ENCODE assay signal across 8 mouse cellular contexts in the genomic region with DNA sequence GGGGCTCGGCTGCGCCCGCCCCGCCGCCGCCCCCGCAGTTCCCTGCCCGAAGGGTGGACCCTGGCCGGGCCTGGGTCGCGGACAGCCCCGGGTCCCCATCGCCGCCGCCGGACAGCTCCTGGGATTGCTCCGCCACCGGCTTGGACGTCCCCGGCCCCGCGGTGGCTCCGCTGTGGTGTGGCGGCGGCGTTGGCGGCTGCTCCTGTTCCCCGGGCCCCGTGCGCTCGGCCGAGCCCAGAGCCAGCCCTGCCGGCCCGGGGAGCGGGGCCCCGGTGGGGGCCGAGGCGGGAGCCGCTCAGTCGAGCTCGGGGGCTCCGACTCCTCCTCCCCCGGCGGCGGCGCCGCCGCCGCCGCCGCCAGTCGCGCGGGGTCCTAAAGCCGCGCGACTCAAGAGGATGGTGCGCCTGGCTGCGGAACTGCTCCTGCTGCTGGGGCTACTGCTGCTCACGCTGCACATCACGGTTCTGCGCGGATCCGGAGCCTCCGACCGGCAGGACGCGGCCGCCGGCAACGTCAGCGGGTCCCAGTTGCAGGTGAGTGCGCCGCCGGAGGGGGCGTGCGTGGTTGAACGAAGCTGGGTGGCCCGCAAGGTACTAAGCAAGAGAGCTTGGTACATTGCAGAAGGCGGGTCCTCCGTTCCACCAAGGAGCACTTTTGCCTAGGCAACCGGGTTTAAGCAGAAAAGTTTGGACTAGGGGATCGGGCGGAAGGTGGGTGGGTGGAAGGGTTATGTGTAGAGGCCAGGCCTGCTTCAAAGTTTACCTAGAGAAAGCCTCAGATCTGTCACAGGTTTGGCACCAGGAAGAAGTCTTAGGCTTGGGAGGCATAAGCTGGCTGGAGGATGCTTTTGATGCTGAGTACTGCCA. TPM values are rescaled to one million over a fixed set of nuclear protein-coding genes. Genes with fewer than 3 reads are reported as not detected.
DNase-seq lines count a peak whose midpoint lies in the region; ATAC-seq and TF ChIP-seq lines count a peak whose summit lies in the region.

No protein-coding gene starts in this region.

- H3K9me3 ChIP-seq in forebrain, embryonic 16.5 days (ENCODE audit: control insufficient read depth, low read length), result no peaks in the 10 kb centered on the region
- H3K9me3 ChIP-seq in liver, embryonic 14.5 days (ENCODE audit: control insufficient read depth, low read length), result no peaks in the 10 kb centered on the region
- H3K9me3 ChIP-seq in neural tube, embryonic 15.5 days (replicated peaks), result no peaks in the 10 kb centered on the region

- no peak for TF ChIP-seq CTCF in liver, embryonic 14.5 days (IDR thresholded peaks at IDR 0.05; ENCODE audit: low read depth)

- under 1% methylated on average over 49 of the region's 84 CpGs for WGBS in forebrain, embryonic 16.5 days
- 1% methylated on average over 59 of the region's 84 CpGs for WGBS in liver, embryonic 14.5 days (ENCODE audit: insufficient replicate concordance)
- under 1% methylated on average over 81 of the region's 84 CpGs for WGBS in neural tube, embryonic 15.5 days

- no peak for TF ChIP-seq EP300 in liver, embryonic 14.5 days (IDR thresholded peaks at IDR 0.05; ENCODE audit: low read depth)

- H3K27ac ChIP-seq in forebrain, embryonic 16.5 days (ENCODE audit: low read length), result no peak overlapping the region
- H3K27ac ChIP-seq in liver, embryonic 14.5 days, result no peak overlapping the region
- peak overlapping the region; percentile 83 for H3K27ac ChIP-seq in neural tube, embryonic 15.5 days (replicated peaks)

- H3K4me2 ChIP-seq in forebrain, embryonic 16.5 days (ENCODE audit: low read length), result peak overlapping the region; percentile 100
- H3K4me2 ChIP-seq in liver, embryonic 14.5 days (ENCODE audit: low read depth), result peak overlapping the region; percentile 60
- peak overlapping the region; percentile 100 for H3K4me2 ChIP-seq in neural tube, embryonic 15.5 days

- H3K4me3 ChIP-seq in forebrain, embryonic 16.5 days (replicated peaks; ENCODE audit: low read length), result peak overlapping the region; percentile 93
- H3K4me3 ChIP-seq in liver, embryonic 14.5 days (ENCODE audit: insufficient read depth in 1 of 2, low read depth in 2 of 2, low read length in 2 of 2), result peak overlapping the region; percentile 33 to 52
- H3K4me3 ChIP-seq in neural tube, embryonic 15.5 days (replicated peaks), result peak overlapping the region; percentile 70

- intact Hi-C loops in heart, postnatal 10 days (cut with DNase I), result loop anchor here (5.0 kb wide), 1 partner anchor 86 kb away; no protein-coding TSS in a partner anchor

- H3K9ac ChIP-seq in forebrain, embryonic 16.5 days (replicated peaks; ENCODE audit: low read depth, low read length), result peak overlapping the region; percentile 77
- no peak overlapping the region for H3K9ac ChIP-seq in liver, embryonic 14.5 days (replicated peaks)
- H3K9ac ChIP-seq in neural tube, embryonic 15.5 days (replicated peaks), result peak overlapping the region; percentile 82

- peak; percentile 72 for DNase-seq in Muller cell, postnatal 12 days (ENCODE audit: inconsistent ontology term)
- peak; percentile 68 to 76 for DNase-seq in cerebellum, adult 18-20 months
- peak; percentile 43 to 50 for DNase-seq in heart, postnatal 10 days
- DNase-seq in kidney, postnatal 25 days, result peak; percentile 35 to 64
- DNase-seq in liver, embryonic 14.5 days (ENCODE audit: low read depth in 3 of 3, low spot score in 3 of 3), result no peak
- DNase-seq in urinary bladder, postnatal 4 days (ENCODE audit: low spot score in 2 of 2), result peak; percentile 32 to 59

- H3K27me3 ChIP-seq in forebrain, embryonic 16.5 days (replicated peaks; ENCODE audit: control insufficient read depth, insufficient read depth, low read length), result peaks cover 26% of the 10 kb centered on the region
- H3K27me3 ChIP-seq in liver, embryonic 14.5 days (ENCODE audit: control insufficient read depth, insufficient read depth, low read length), result peaks cover 43% of the 10 kb centered on the region
- H3K27me3 ChIP-seq in neural tube, embryonic 15.5 days (replicated peaks), result peaks cover 15% of the 10 kb centered on the region; the same call in 1 of the 2 replicates

- H3K4me1 ChIP-seq in forebrain, embryonic 16.5 days (replicated peaks; ENCODE audit: control insufficient read depth, insufficient read depth, low read length), result peaks cover 19% of the 10 kb centered on the region
- H3K4me1 ChIP-seq in liver, embryonic 14.5 days (replicated peaks; ENCODE audit: control insufficient read depth in 2 of 2, insufficient read depth in 2 of 2, low read length in 1 of 2), result no peaks in the 10 kb centered on the region
- peaks cover 23% of the 10 kb centered on the region for H3K4me1 ChIP-seq in neural tube, embryonic 15.5 days

- peak; percentile 94 for ATAC-seq in forebrain, embryonic 16.5 days
- peak; percentile 45 for ATAC-seq in liver, embryonic 14.5 days (ENCODE audit: insufficient read depth)
- peak; percentile 93 for ATAC-seq in neural tube, embryonic 15.5 days (ENCODE audit: low FRiP score)

- H3K36me3 ChIP-seq in forebrain, embryonic 16.5 days (ENCODE audit: control insufficient read depth, insufficient read depth), result no peaks in the 10 kb centered on the region
- H3K36me3 ChIP-seq in liver, embryonic 14.5 days (replicated peaks; ENCODE audit: control insufficient read depth, insufficient read depth, low read depth), result no peaks in the 10 kb centered on the region
- H3K36me3 ChIP-seq in neural tube, embryonic 15.5 days, result no peaks in the 10 kb centered on the region

RNA-seq across cellular contexts. Expression of a gene that starts 0.5 kb away (rescaled TPM):
- polyA plus RNA-seq in forebrain, embryonic 16.5 days (2015; fragmentation: Nextera tagmentation; extraction: Ambion mirVana), result 0.29 and 0.36 TPM in 2 replicates
- under 1 TPM; 0.64 to 0.98 TPM for total RNA-seq in heart, postnatal 10 days (2021)
- polyA plus RNA-seq in liver, embryonic 14.5 days (2012; rRNA removed), result 0.02 and 0.04 TPM in 2 replicates
- polyA plus RNA-seq in liver, embryonic 14.5 days (2014; fragmentation: Nextera tagmentation; extraction: Ambion mirVana), result not detected in 2 replicates
- polyA plus RNA-seq in neural tube, embryonic 15.5 days (2015; fragmentation: Nextera tagmentation; extraction: Ambion mirVana), result 0.88 and 1.0 TPM in 2 replicates

Comparison
In these comparisons a context has a peak if more than half of its experiments do, and no peak if none do; other contexts are left out.
1. DNase-seq: peak in Muller cell, postnatal 12 days (single experiment), cerebellum, adult 18-20 months (2 of 2), heart, postnatal 10 days (2 of 2), kidney, postnatal 25 days (2 of 2) and urinary bladder, postnatal 4 days (2 of 2); none in liver, embryonic 14.5 days (0 of 3).
2. H3K4me3 ChIP-seq: peak in every context shown above with its lines; median percentile 93 in forebrain, embryonic 16.5 days; 70 in neural tube, embryonic 15.5 days; 42 in liver, embryonic 14.5 days.
3. Peak in every context shown above with its lines, with median percentiles within 50 percentile points of each other: ATAC-seq and H3K4me2 ChIP-seq.